Mouse (Mus musculus) heart, embryonic 11.5 days (tissue): Measurements from ENCODE around the gene Cmtm8. TPM values are rescaled to one million over a fixed set of nuclear protein-coding genes. Genes with fewer than 3 reads are reported as not detected.

ENCODE experiments used
- ATAC-seq: fragments of 200-750 bp; cut with Nextera tagmentation; replicated peaks from 2 replicates; pipeline ENCODE4 v1.8.0; 2017; ENCODE audit warnings: moderate library complexity; ENCODE audit not compliant: insufficient number of reproducible peaks, low FRiP score, low TSS enrichment
- H3K27ac ChIP-seq: fragments of 300-500 bp; sonication (generic); 2 replicates; pipeline ENCODE4 v1.5.1; 2014; ENCODE audit warnings: mild to moderate bottlenecking, low read depth, low read length
- H3K27me3 ChIP-seq: fragments of 300-500 bp; sonication (generic); 2 replicates; pipeline ENCODE4 v1.6.1; 2014; ENCODE audit warnings: mild to moderate bottlenecking, low read length, mixed read lengths; ENCODE audit not compliant: control insufficient read depth, insufficient read depth
- H3K36me3 ChIP-seq: fragments of 300-500 bp; sonication (generic); 2 replicates; pipeline ENCODE4 v1.6.1; 2014; ENCODE audit warnings: mild to moderate bottlenecking, low read length, moderate library complexity, mixed read lengths; ENCODE audit not compliant: control insufficient read depth, insufficient read depth
- H3K4me1 ChIP-seq: fragments of 300-500 bp; sonication (generic); 2 replicates; pipeline ENCODE4 v1.6.1; 2014; ENCODE audit warnings: low read length; ENCODE audit not compliant: control insufficient read depth, insufficient read depth
- H3K4me2 ChIP-seq: fragments of 300-500 bp; sonication (generic); 2 replicates; pipeline ENCODE4 v1.6.1; 2014; ENCODE audit warnings: mild to moderate bottlenecking, moderate library complexity
- H3K4me3 ChIP-seq: fragments of 300-500 bp; sonication (generic); 2 replicates; pipeline ENCODE4 v1.5.1; 2014; ENCODE audit warnings: low read depth, low read length
- H3K9ac ChIP-seq: fragments of 300-500 bp; sonication (generic); 2 replicates; pipeline ENCODE4 v1.6.1; 2014; ENCODE audit warnings: mild to moderate bottlenecking, low read depth, low read length, moderate library complexity
- H3K9me3 ChIP-seq: fragments of 300-500 bp; sonication (generic); replicated peaks from 2 replicates; pipeline ENCODE4 v1.6.1; 2016; ENCODE audit warnings: low read length; ENCODE audit not compliant: control insufficient read depth
- WGBS: fragments of 180-500 bp; shearing (Covaris S2); extraction: QIAGEN DNeasy Blood & Tissue Kit; methylation state at CpG from one replicate; pipeline ENCODE4 v1.1.7; 2014; ENCODE audit not compliant: insufficient replicate concordance; 5-methylcytosine and 5-hydroxymethylcytosine counted together
- polyA plus RNA-seq: library from polyadenylated mRNA; unstranded; fragments of >200 nt; fragmentation: Nextera tagmentation; extraction: Ambion mirVana; gene quantifications from 2 replicates; pipeline ENCODE4 v1.2.1, GENCODE M21; 2014

Gene Cmtm8
- polyA plus RNA-seq, 1 experiment from 2014 or later: 16.2 TPM

DNA sequence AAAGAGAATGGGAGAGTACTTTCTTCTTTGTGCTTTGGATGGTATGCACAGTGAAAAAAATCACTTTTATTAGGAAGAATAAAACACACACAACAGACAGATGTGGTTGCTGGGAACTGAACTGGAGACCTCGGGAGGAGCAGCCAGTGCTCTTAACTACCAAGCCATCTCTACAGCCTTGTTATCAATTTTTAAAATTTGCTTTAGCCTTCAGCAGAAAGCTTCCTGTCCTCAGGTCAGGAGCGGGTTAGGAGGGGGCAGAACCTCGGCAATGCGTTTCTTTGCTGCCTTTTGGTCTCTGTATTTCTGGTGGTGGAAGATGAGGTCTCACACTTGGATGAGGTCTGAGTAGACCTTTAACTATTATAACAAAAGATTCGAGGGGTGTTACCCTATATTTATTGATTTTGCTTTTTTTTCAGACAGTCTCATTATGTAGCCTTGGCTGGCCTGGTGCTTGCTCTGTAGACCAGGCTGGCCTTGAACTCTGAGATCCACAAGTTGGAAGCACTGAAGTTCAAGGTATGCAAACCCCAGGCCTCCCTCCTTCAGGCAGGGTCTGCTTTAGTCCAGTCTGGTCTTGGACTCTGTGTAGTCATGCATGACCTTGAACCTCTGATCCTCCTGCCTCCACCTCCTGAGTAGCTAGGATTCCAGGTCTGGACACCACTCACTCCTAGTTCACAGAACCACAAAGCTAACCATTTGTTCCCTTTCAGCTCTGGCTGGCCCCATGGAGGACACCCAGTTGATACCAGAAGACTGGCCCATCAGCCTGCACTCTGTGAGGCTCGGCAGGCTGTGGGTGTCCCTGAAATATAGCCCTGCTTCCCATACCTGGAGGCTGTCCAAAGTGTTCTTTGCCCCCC, 66.5 kb downstream of the Cmtm8 start:
- H3K4me2 ChIP-seq: no peak overlapping the region
- H3K27ac ChIP-seq: no peak overlapping the region

DNA sequence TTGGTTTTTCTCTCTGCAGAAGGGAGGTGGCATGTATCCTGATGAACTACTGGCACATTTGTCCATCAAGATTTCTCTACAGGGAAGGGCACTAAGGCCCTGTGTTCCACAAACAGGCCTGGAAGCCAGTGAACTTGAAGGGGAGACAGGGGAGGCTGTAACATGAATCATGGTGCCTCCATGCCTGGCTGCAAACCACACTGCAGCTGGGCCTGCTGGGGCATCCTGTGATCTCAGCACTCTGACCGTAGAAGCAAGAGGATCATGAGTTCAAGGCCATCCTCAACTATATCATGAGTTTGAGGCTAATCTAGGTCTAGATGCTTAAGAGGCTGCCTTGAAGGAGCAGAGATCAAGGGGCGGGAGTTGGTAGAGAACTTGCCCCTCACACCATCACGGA, 67.6 kb downstream of the Cmtm8 start:
- ATAC-seq: no peak

More for the DNA sequence above, 66.5 kb downstream of the Cmtm8 start:
- H3K36me3 ChIP-seq: peaks cover 3% of the 10 kb centered on the region
- no peak for ATAC-seq
- WGBS: 72% methylated on average over 6 of the region's 6 CpGs
- no peaks in the 10 kb centered on the region for H3K9me3 ChIP-seq
- H3K4me1 ChIP-seq: peaks cover 18% of the 10 kb centered on the region
- H3K9ac ChIP-seq: no peak overlapping the region
- H3K27me3 ChIP-seq: no peaks in the 10 kb centered on the region
- H3K4me3 ChIP-seq: no peak overlapping the region

GRCm38 (mm10) chr9:114775272-114775671, 68.7 kb downstream of the Cmtm8 start:
- no peak overlapping the region for H3K4me3 ChIP-seq
- no peak overlapping the region for H3K4me2 ChIP-seq
- peaks cover 13% of the 10 kb centered on the region for H3K4me1 ChIP-seq
- no peaks in the 10 kb centered on the region for H3K9me3 ChIP-seq
- no peaks in the 10 kb centered on the region for H3K27me3 ChIP-seq
- H3K9ac ChIP-seq: 0 out of 2 replicates have a peak overlapping the region, but pooled peaks have one; percentile 16
- WGBS: 51% methylated on average over 4 of the region's 4 CpGs
- H3K36me3 ChIP-seq: peaks cover 6% of the 10 kb centered on the region
- peak overlapping the region; percentile 41; the same call in 1 of the 2 replicates for H3K27ac ChIP-seq
- ATAC-seq: no peak

More for the DNA sequence above, 67.6 kb downstream of the Cmtm8 start:
- no peaks in the 10 kb centered on the region for H3K27me3 ChIP-seq
- no peak overlapping the region for H3K4me3 ChIP-seq
- WGBS: 85% methylated on average over 3 of the region's 3 CpGs
- peaks cover 6% of the 10 kb centered on the region for H3K36me3 ChIP-seq
- H3K4me2 ChIP-seq: no peak overlapping the region
- no peaks in the 10 kb centered on the region for H3K9me3 ChIP-seq
- H3K4me1 ChIP-seq: peaks cover 18% of the 10 kb centered on the region
- H3K9ac ChIP-seq: no peak overlapping the region
- no peak overlapping the region for H3K27ac ChIP-seq

- no peak overlapping the region for H3K4me2 ChIP-seq
- WGBS: 64% methylated on average over 6 of the region's 6 CpGs
- H3K9me3 ChIP-seq: no peaks in the 10 kb centered on the region
- no peak overlapping the region for H3K27ac ChIP-seq
- ATAC-seq: no peak
- H3K27me3 ChIP-seq: no peaks in the 10 kb centered on the region
- peaks cover 6% of the 10 kb centered on the region for H3K36me3 ChIP-seq
- H3K4me3 ChIP-seq: no peak overlapping the region
- no peak overlapping the region for H3K9ac ChIP-seq
- H3K4me1 ChIP-seq: peaks cover 8% of the 10 kb centered on the region
Measured at GRCm38 (mm10) chr9:114774629-114775028, 69.3 kb downstream of the Cmtm8 start.

- no peak overlapping the region for H3K4me3 ChIP-seq
- H3K4me2 ChIP-seq: no peak overlapping the region
- H3K36me3 ChIP-seq: peaks cover 6% of the 10 kb centered on the region
- 87% methylated on average over 7 of the region's 7 CpGs for WGBS
- H3K27me3 ChIP-seq: no peaks in the 10 kb centered on the region
- no peak overlapping the region for H3K9ac ChIP-seq
- ATAC-seq: no peak
- no peak overlapping the region for H3K27ac ChIP-seq
- H3K9me3 ChIP-seq: no peaks in the 10 kb centered on the region
- peaks cover 12% of the 10 kb centered on the region for H3K4me1 ChIP-seq
Measured at GRCm38 (mm10) chr9:114771565-114771964, 72.4 kb downstream of the Cmtm8 start.

DNA sequence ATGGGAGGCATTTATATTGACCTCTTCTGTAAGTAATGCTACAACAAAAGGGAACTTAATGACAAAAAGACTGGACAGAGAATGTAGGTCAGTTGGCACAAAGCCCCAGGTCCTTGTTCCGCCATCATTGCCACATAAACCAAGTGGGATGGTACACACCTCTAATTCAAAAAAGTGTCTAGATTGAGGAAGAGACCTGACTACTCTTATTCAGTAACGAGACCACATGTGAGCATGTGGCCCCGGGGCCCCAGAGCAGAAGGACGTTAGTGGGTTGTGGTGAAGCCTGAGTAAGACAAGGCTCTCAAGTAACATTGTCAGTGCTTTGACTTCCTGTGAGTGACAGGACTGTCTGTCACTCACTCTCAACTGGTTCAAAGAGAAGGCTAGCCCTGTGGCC, 73.7 kb downstream of the Cmtm8 start:
- peaks cover 6% of the 10 kb centered on the region for H3K36me3 ChIP-seq
- H3K4me1 ChIP-seq: peaks cover 9% of the 10 kb centered on the region
- ATAC-seq: no peak
- no peak overlapping the region for H3K27ac ChIP-seq
- no peak overlapping the region for H3K4me2 ChIP-seq
- no peak overlapping the region for H3K9ac ChIP-seq
- no peak overlapping the region for H3K4me3 ChIP-seq
- 79% methylated on average over 4 of the region's 4 CpGs for WGBS
- no peaks in the 10 kb centered on the region for H3K9me3 ChIP-seq
- H3K27me3 ChIP-seq: no peaks in the 10 kb centered on the region

- Histone ChIP-seq H3K9me3 (no peaks in the 10 kb centered on the region), H3K36me3 (peaks cover 6% of the 10 kb centered on the region), H3K4me1 (0 out of 2 replicates have a peak, but pooled peaks cover 4% of the 10 kb centered on the region), H3K27me3 (no peaks in the 10 kb centered on the region), H3K4me2 (no peak overlapping the region), H3K4me3 (no peak overlapping the region), H3K27ac (peak overlapping the region; percentile 50), H3K9ac (peak overlapping the region; percentile 34; the same call in 1 of the 2 replicates)
- no peak for ATAC-seq
- 42% methylated on average over 10 of the region's 10 CpGs for WGBS
Measured at GRCm38 (mm10) chr9:114768066-114768465, 75.9 kb downstream of the Cmtm8 start.

DNA sequence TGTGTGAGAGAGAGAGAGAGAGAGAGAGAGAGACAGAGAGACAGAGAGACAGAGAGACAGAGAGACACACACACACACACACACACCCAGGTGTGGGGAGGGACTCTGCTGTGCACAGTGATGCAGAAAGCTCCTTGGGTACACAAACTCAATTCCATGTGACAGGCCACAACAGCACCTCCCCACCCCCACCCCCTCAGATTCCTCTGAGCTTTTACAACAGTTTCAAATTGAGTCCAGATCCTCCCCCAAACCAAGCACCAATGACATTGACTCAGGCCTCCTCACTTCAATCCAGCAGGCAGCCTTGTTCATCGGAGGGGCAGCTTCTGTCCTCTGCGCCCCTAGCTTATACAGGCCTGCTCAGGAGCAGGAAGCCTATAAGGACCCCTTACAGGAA, 76.4 kb downstream of the Cmtm8 start:
- Histone ChIP-seq H3K36me3 (peaks cover 4% of the 10 kb centered on the region), H3K9me3 (no peaks in the 10 kb centered on the region), H3K27me3 (no peaks in the 10 kb centered on the region), H3K4me1 (0 out of 2 replicates have a peak, but pooled peaks cover 4% of the 10 kb centered on the region), H3K4me3 (no peak overlapping the region), H3K27ac (peak overlapping the region; percentile 50), H3K4me2 (no peak overlapping the region), H3K9ac (peak overlapping the region; percentile 34; the same call in 1 of the 2 replicates)
- ATAC-seq: no peak
- WGBS: 79% methylated on average over 2 of the region's 2 CpGs
